Comparison of ENCODE assay signal across 17 mouse cellular contexts in genomic region chr1:92075312-92075711, GRCm38 (mm10).
A peak's percentile ranks its signal among the peaks of the same experiment; 100 is the strongest.
DNase-seq lines count a peak whose midpoint lies in the region; ATAC-seq and TF ChIP-seq lines count a peak whose summit lies in the region.
"Had no signal": no experiment of that assay in that cellular context is flagged by ENCODE, and none has a peak within 500 bp of the region (broad histone marks: within the 10 kb centered on the region; RNA-seq: fewer than 3 reads in every experiment).

No protein-coding gene starts in this region.

- H3K36me3 ChIP-seq in kidney, postnatal 0 days (ENCODE audit: insufficient read depth, low read length), result no peaks in the 10 kb centered on the region
- no peaks in the 10 kb centered on the region for H3K36me3 ChIP-seq in intestine, embryonic 15.5 days
- H3K36me3 ChIP-seq: heart, embryonic 12.5 days; hindbrain, embryonic 10.5 days had no signal

- WGBS in kidney, postnatal 0 days, result 40% methylated on average over 6 of the region's 6 CpGs
- 61% methylated on average over 6 of the region's 6 CpGs for WGBS in intestine, embryonic 15.5 days

- H3K27me3 ChIP-seq in kidney, postnatal 0 days (ENCODE audit: insufficient read depth, low read length), result no peaks in the 10 kb centered on the region
- H3K27me3 ChIP-seq in intestine, embryonic 15.5 days (replicated peaks), result no peaks in the 10 kb centered on the region
- H3K27me3 ChIP-seq: CH12.LX; forebrain, embryonic 13.5 days; heart, embryonic 12.5 days had no signal

- peak; percentile 22 to 79 for DNase-seq in adrenal gland, adult (ENCODE audit: inconsistent age in 2 of 2, low spot score in 1 of 2)
- no peak for DNase-seq in adrenal gland, adult 8-10 months
- DNase-seq in kidney, postnatal 0 days (ENCODE audit: low spot score), result peak; percentile 54
- DNase-seq in kidney, adult 18-20 months, result no peak
- DNase-seq in lung, postnatal 36 days, result peak; percentile 50
- DNase-seq in lung, postnatal 4 days, result no peak
- DNase-seq in layer of hippocampus, postnatal 25 days (ENCODE audit: extremely low spot score in 1 of 2, low spot score in 1 of 2), result no peak
- DNase-seq: cerebellum, adult 9-11 months; kidney, postnatal 4 days; right cerebral cortex, postnatal 14 days had no signal

- H3K9ac ChIP-seq in kidney, postnatal 0 days (ENCODE audit: low read depth, low read length), result no peak overlapping the region
- no peak overlapping the region for H3K9ac ChIP-seq in intestine, embryonic 15.5 days
- H3K9ac ChIP-seq: forebrain, embryonic 13.5 days; heart, embryonic 12.5 days had no signal

- no peak overlapping the region for H3K4me2 ChIP-seq in kidney, postnatal 0 days (ENCODE audit: low read length)
- H3K4me2 ChIP-seq in intestine, embryonic 15.5 days (replicated peaks), result no peak overlapping the region
- H3K4me2 ChIP-seq: forebrain, embryonic 13.5 days; heart, embryonic 12.5 days had no signal

- no peaks in the 10 kb centered on the region for H3K9me3 ChIP-seq in kidney, postnatal 0 days (replicated peaks; ENCODE audit: low read length)
- H3K9me3 ChIP-seq in intestine, embryonic 15.5 days, result no peaks in the 10 kb centered on the region
- H3K9me3 ChIP-seq: forebrain, embryonic 13.5 days; heart, embryonic 12.5 days; hindbrain, embryonic 10.5 days had no signal

- no peak overlapping the region for H3K4me3 ChIP-seq in kidney, postnatal 0 days (replicated peaks; ENCODE audit: low read depth, low read length)
- H3K4me3 ChIP-seq in intestine, embryonic 15.5 days (replicated peaks), result no peak overlapping the region
- H3K4me3 ChIP-seq: forebrain, embryonic 13.5 days; heart, embryonic 12.5 days; hindbrain, embryonic 10.5 days had no signal

- no peak for TF ChIP-seq CTCF in kidney, postnatal 0 days (IDR thresholded peaks at IDR 0.05; ENCODE audit: low read depth)

- no peak for ATAC-seq in kidney, postnatal 0 days (replicated peaks; ENCODE audit: low FRiP score, low read depth)
- no peak for ATAC-seq in intestine, embryonic 15.5 days
- ATAC-seq: activated CD4-positive, CD25-positive, alpha-beta regulatory T cell, adult 4 months; forebrain, embryonic 13.5 days had no signal

- no peak overlapping the region for H3K27ac ChIP-seq in kidney, postnatal 0 days
- H3K27ac ChIP-seq in intestine, embryonic 15.5 days, result no peak overlapping the region
- H3K27ac ChIP-seq: forebrain, embryonic 13.5 days; stomach, postnatal 0 days had no signal

- H3K4me1 ChIP-seq in kidney, postnatal 0 days (replicated peaks; ENCODE audit: insufficient read depth, low read length), result no peaks in the 10 kb centered on the region
- H3K4me1 ChIP-seq in intestine, embryonic 15.5 days (replicated peaks), result peaks cover 7% of the 10 kb centered on the region; the same call in 1 of the 2 replicates

Comparison
In these comparisons a context has a peak if more than half of its experiments do, and no peak if none do; other contexts are left out.
1. DNase-seq: peak in adrenal gland, adult (2 of 2), kidney, postnatal 0 days (single experiment) and lung, postnatal 36 days (single experiment); none in adrenal gland, adult 8-10 months (single experiment), kidney, adult 18-20 months (single experiment), lung, postnatal 4 days (0 of 2) and layer of hippocampus, postnatal 25 days (0 of 2).